In genomic region chr12:108794078-108794711, GRCm38 (mm10) we compare ENCODE assay signal across 1 mouse cellular context.
TF ChIP-seq lines count a peak whose summit lies in the region.

No protein-coding gene starts in this region.

TF ChIP-seq in CH12.LX, 34 proteins besides CTCF, POLR2A, EP300 and RAD21 (continued from another document):
- no peak for TF ChIP-seq SMC3 (IDR thresholded peaks at IDR 0.05; ENCODE audit: low read depth, low read length)
- TF ChIP-seq RCOR1 (conservative IDR thresholded peaks at IDR 0.05; ENCODE audit: low read depth, low read length) = peak; percentile 94
- TF ChIP-seq MXI1 (IDR thresholded peaks at IDR 0.05; ENCODE audit: low read depth, low read length) = no peak; the same call in 1 of the 2 replicates
- TF ChIP-seq E2F4 (IDR thresholded peaks at IDR 0.05; ENCODE audit: insufficient replicate concordance, low read depth, low read length) = no peak
- TF ChIP-seq POLR2AphosphoS2 (IDR thresholded peaks at IDR 0.05; ENCODE audit: low read depth, low read length) = no peak
- no peak for TF ChIP-seq TBP (conservative IDR thresholded peaks at IDR 0.05; ENCODE audit: low read depth, low read length)
- no peak; the same call in 1 of the 2 replicates for TF ChIP-seq SIN3A (IDR thresholded peaks at IDR 0.05; ENCODE audit: low read length)
- TF ChIP-seq MAX (IDR thresholded peaks at IDR 0.05; ENCODE audit: low read length) = no peak
- TF ChIP-seq ZNF384 (IDR thresholded peaks at IDR 0.05; ENCODE audit: low read depth, low read length) = no peak
- no peak for TF ChIP-seq USF1 (IDR thresholded peaks at IDR 0.05; ENCODE audit: low read depth, low read length)
- no peak for TF ChIP-seq CHD1 (IDR thresholded peaks at IDR 0.05; ENCODE audit: low read depth, low read length)
- TF ChIP-seq PAX5 (IDR thresholded peaks at IDR 0.05; ENCODE audit: low read length) = no peak
- no peak for TF ChIP-seq GABPA (IDR thresholded peaks at IDR 0.05; ENCODE audit: insufficient replicate concordance, low read depth, low read length)
- TF ChIP-seq ZC3H11A (IDR thresholded peaks at IDR 0.05; ENCODE audit: low read depth, low read length) = peak; percentile 66; the same call in 1 of the 2 replicates
- TF ChIP-seq KAT2A (IDR thresholded peaks at IDR 0.05; ENCODE audit: insufficient replicate concordance, low read length) = no peak
- TF ChIP-seq MYC (IDR thresholded peaks at IDR 0.05; ENCODE audit: low read depth, low read length) = no peak
- TF ChIP-seq ETS1 (conservative IDR thresholded peaks at IDR 0.05; ENCODE audit: low read depth, low read length) = no peak
- no peak for TF ChIP-seq BHLHE40 (IDR thresholded peaks at IDR 0.05; ENCODE audit: low read depth, low read length)
- no peak for TF ChIP-seq USF2 (conservative IDR thresholded peaks at IDR 0.05; ENCODE audit: low read depth, low read length)
- TF ChIP-seq TCF12 (IDR thresholded peaks at IDR 0.05; ENCODE audit: low read depth, low read length) = no peak
- TF ChIP-seq CHD2 (IDR thresholded peaks at IDR 0.05; ENCODE audit: low read length) = peak; percentile 68
